Mouse (Mus musculus) lung, postnatal 0 days (tissue): ENCODE measurements around the gene Trcg1. TPM values are rescaled to one million over a fixed set of nuclear protein-coding genes. Genes with fewer than 3 reads are reported as not detected.

ENCODE experiments used
- ATAC-seq: fragments of 200-750 bp; cut with Nextera tagmentation; 2 replicates; pipeline ENCODE4 v1.8.0; 2017; ENCODE audit warnings: moderate library complexity
- DNase-seq: peaks from one replicate; pipeline ENCODE4 v3.0.0-alpha.2; 2016; ENCODE audit warnings: low spot score
- H3K27ac ChIP-seq: fragments of 300-500 bp; sonication (generic); 2 replicates; pipeline ENCODE4 v1.5.1; 2014; ENCODE audit warnings: antibody characterized with exemption, mild to moderate bottlenecking, low read length, mixed read lengths
- H3K27me3 ChIP-seq: fragments of 300-500 bp; sonication (generic); replicated peaks from 2 replicates; pipeline ENCODE4 v1.6.1; 2014; ENCODE audit warnings: low read length, mixed read lengths; ENCODE audit not compliant: insufficient read depth
- H3K36me3 ChIP-seq: fragments of 300-500 bp; sonication (generic); 2 replicates; pipeline ENCODE4 v1.6.1; 2014; ENCODE audit warnings: low read length, mixed read lengths; ENCODE audit not compliant: insufficient read depth
- H3K4me1 ChIP-seq: fragments of 300-500 bp; sonication (generic); 2 replicates; pipeline ENCODE4 v1.6.1; 2014; ENCODE audit warnings: antibody characterized with exemption, low read depth, low read length, mixed read lengths; ENCODE audit not compliant: insufficient read depth
- H3K4me2 ChIP-seq: fragments of 300-500 bp; sonication (generic); replicated peaks from 2 replicates; pipeline ENCODE4 v1.6.1; 2014; ENCODE audit warnings: low read depth, mild to moderate bottlenecking, low read length, moderate library complexity, mixed read lengths
- H3K4me3 ChIP-seq: fragments of 300-500 bp; sonication (generic); 2 replicates; pipeline ENCODE4 v1.5.1; 2014; ENCODE audit warnings: low read depth, low read length
- H3K9ac ChIP-seq: fragments of 300-500 bp; sonication (generic); replicated peaks from 2 replicates; pipeline ENCODE4 v1.6.1; 2014; ENCODE audit warnings: low read depth, mild to moderate bottlenecking
- H3K9me3 ChIP-seq: fragments of 300-500 bp; sonication (generic); 2 replicates; pipeline ENCODE4 v1.6.1; 2016; ENCODE audit warnings: low read length, mixed read lengths
- CTCF ChIP-seq: IDR thresholded peaks from 2 replicates; pipeline ENCODE4 v1.5.1; 2016; ENCODE audit warnings: antibody characterized with exemption, mild to moderate bottlenecking
- EP300 ChIP-seq: IDR thresholded peaks from 2 replicates; pipeline ENCODE4 v1.6.1; 2016; ENCODE audit warnings: antibody characterized with exemption, mild to moderate bottlenecking, control low read depth
- WGBS: fragments of 180-500 bp; shearing (Covaris S2); extraction: QIAGEN DNeasy Blood & Tissue Kit; methylation state at CpG from one replicate; pipeline ENCODE4 v1.1.7; 2014; 5-methylcytosine and 5-hydroxymethylcytosine counted together
- polyA plus RNA-seq: library from polyadenylated mRNA; unstranded; fragments of >200 nt; fragmentation: Nextera tagmentation; extraction: Ambion mirVana; gene quantifications from 2 replicates; pipeline ENCODE4 v1.2.1, GENCODE M21; 2015

Trcg1 gene
- polyA plus RNA-seq, 1 experiment from 2014 or later = not detected

GRCm38 (mm10) chr9:57231536-57232255 lies 4.7 kb upstream of the Trcg1 start:
- 64% methylated on average over 8 of the region's 8 CpGs for WGBS
- no peaks in the 10 kb centered on the region; the same call in 1 of the 2 replicates for H3K4me1 ChIP-seq
- H3K4me2 ChIP-seq = no peak overlapping the region
- H3K4me3 ChIP-seq = no peak overlapping the region
- ATAC-seq = no peak
- no peak for TF ChIP-seq EP300
- TF ChIP-seq CTCF = no peak
- H3K27ac ChIP-seq = no peak overlapping the region
- H3K36me3 ChIP-seq = no peaks in the 10 kb centered on the region
- H3K27me3 ChIP-seq = no peaks in the 10 kb centered on the region
- H3K9ac ChIP-seq = no peak overlapping the region
- no peaks in the 10 kb centered on the region for H3K9me3 ChIP-seq
- DNase-seq = no peak

- Histone ChIP-seq H3K9me3 (no peaks in the 10 kb centered on the region), H3K4me3 (no peak overlapping the region), H3K27ac (no peak overlapping the region), H3K4me2 (no peak overlapping the region), H3K27me3 (no peaks in the 10 kb centered on the region), H3K9ac (no peak overlapping the region), H3K4me1 (no peaks in the 10 kb centered on the region; the same call in 1 of the 2 replicates), H3K36me3 (no peaks in the 10 kb centered on the region)
- DNase-seq (no peak), ATAC-seq (no peak)
- WGBS = 81% methylated on average over 5 of the region's 5 CpGs
- TF ChIP-seq CTCF (no peak), EP300 (no peak)
These were observed 3.9 kb upstream of the Trcg1 start for GRCm38 (mm10) chr9:57232341-57232940.

GRCm38 (mm10) chr9:57233142-57233541 lies 3.2 kb upstream of the Trcg1 start:
- Histone ChIP-seq H3K4me1 (no peaks in the 10 kb centered on the region; the same call in 1 of the 2 replicates), H3K27me3 (no peaks in the 10 kb centered on the region), H3K4me3 (no peak overlapping the region), H3K9me3 (no peaks in the 10 kb centered on the region), H3K27ac (no peak overlapping the region), H3K36me3 (no peaks in the 10 kb centered on the region), H3K4me2 (no peak overlapping the region), H3K9ac (no peak overlapping the region)
- ATAC-seq (no peak), DNase-seq (no peak)
- 43% methylated on average over 6 of the region's 6 CpGs for WGBS
- TF ChIP-seq CTCF = no peak
- no peak for TF ChIP-seq EP300

GRCm38 (mm10) chr9:57233767-57234166 lies 2.6 kb upstream of the Trcg1 start:
- Histone ChIP-seq H3K4me2 (no peak overlapping the region), H3K27me3 (no peaks in the 10 kb centered on the region), H3K27ac (no peak overlapping the region), H3K4me1 (no peaks in the 10 kb centered on the region; the same call in 1 of the 2 replicates), H3K4me3 (no peak overlapping the region), H3K9ac (no peak overlapping the region), H3K36me3 (no peaks in the 10 kb centered on the region), H3K9me3 (no peaks in the 10 kb centered on the region)
- peak; percentile 30; the same call in 1 of the 2 replicates for ATAC-seq
- TF ChIP-seq EP300 (0 out of 2 replicates have a peak, but pooled peaks have one; percentile 10), CTCF (no peak)
- peak; percentile 16 for DNase-seq
- 86% methylated on average over 3 of the region's 3 CpGs for WGBS

GRCm38 (mm10) chr9:57237705-57238104 lies 1.3 kb downstream of the Trcg1 start:
- 85% methylated on average over 5 of the region's 5 CpGs for WGBS
- no peak for ATAC-seq
- Histone ChIP-seq H3K36me3 (no peaks in the 10 kb centered on the region), H3K4me1 (no peaks in the 10 kb centered on the region), H3K4me2 (no peak overlapping the region), H3K9ac (no peak overlapping the region), H3K4me3 (no peak overlapping the region), H3K9me3 (no peaks in the 10 kb centered on the region), H3K27ac (no peak overlapping the region), H3K27me3 (no peaks in the 10 kb centered on the region)
- no peak for DNase-seq
- TF ChIP-seq EP300 = no peak
- no peak for TF ChIP-seq CTCF

- no peak for ATAC-seq
- DNase-seq = no peak
- Histone ChIP-seq H3K9ac (no peak overlapping the region), H3K4me3 (no peak overlapping the region), H3K27ac (no peak overlapping the region), H3K4me2 (no peak overlapping the region), H3K9me3 (no peaks in the 10 kb centered on the region), H3K4me1 (no peaks in the 10 kb centered on the region), H3K36me3 (no peaks in the 10 kb centered on the region), H3K27me3 (no peaks in the 10 kb centered on the region)
- TF ChIP-seq EP300 (no peak), CTCF (no peak)
- 69% methylated on average over 2 of the region's 2 CpGs for WGBS
These were observed 1.9 kb downstream of the Trcg1 start for GRCm38 (mm10) chr9:57238220-57238619.
